Mouse (Mus musculus) spleen, postnatal 14 days (tissue): Measurements from ENCODE around the gene Guca2b.
"Not testable (repeated sequence)": the region's sequence is repeated elsewhere in the genome, so short reads cannot be mapped to it uniquely, and the experiment has no call there.

Experiments
- DNase-seq, 2 experiments: peaks; one replicate each; pipeline ENCODE4 v3.0.0; 2021 to 2022; ENCODE audit warnings: low spot score in 2 of 2

Guca2b gene

DNA sequence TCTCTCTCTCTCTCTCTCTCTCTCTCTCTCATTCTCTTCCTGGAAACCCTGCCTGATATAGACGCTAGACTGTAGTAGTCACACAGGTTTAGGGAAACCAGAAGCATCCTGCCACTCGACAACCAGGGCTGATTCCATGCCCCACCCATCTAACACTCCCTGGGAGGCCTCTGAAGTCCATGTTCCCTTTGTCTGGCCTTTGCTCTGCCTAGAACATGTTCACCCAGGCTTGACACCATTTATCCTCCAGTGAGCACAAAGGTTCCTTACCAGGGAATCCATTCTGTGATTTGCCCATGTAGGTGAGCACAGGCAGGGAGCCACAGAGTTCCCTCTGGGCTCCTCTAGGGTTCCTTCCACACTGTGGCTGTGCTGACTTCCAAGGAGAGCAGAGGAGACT is 508 bp downstream of the Guca2b start:
- no peak for DNase-seq

DNA sequence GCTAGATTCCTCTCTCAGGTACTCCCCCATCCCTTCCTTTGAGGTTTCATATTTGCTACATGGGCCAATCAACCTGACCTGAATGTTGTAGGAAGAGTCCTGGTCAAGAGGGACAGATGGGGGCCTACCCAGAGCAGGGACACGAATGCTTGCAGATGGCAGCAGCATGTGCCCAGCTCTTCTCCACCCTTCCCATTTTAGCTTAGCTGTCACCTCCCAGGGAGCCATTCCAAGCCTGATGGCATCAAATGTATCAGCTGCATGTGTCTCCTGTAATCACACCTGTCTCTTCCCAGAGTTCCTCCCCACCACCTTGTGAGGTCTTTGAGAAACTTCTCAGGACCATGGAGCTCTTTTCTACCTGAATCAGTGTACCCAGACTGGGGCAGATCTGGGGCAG is 1.7 kb downstream of the Guca2b start:
- no peak for DNase-seq

DNA sequence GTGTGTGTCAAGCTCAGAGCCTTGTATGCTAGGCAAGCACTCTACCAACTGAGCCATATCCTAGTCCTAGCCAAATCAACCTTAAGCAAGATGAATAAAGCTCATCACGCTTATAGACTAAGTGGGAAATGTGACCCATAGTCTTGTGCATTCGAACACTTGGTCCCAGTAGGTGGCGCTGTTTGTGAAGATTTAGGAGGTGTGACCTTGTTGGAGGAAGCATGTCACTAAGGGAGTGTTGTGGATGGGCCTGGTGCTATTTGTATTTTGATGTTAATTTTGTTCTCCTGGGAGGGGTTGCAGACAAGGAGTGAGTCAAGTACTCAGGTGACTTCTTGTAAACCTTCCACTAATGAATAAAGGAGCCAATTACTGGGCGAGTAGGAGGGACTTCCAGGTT is 16.1 kb downstream of the Guca2b start:
- DNase-seq = no peak

DNA sequence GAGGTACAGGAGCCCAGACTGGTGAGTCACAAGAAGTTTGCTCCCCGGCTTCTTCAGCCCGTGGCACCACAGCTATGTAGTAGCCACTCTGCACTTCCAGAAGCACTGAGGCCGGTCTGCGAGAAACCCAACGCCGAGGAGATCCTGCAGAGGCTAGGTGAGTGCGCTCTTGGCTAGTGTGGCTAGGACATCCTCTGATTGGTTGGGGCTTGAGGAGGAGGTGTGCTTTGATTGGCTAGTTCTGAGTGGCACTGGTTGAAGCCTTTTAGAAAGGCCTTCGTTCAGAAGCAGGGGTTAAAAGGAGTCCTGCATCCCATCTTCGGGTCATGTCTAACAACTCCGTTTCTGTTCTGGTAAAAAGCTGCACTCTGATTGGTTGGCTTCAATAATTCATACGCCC is 20.1 kb downstream of the Guca2b start:
- DNase-seq = no peak

DNA sequence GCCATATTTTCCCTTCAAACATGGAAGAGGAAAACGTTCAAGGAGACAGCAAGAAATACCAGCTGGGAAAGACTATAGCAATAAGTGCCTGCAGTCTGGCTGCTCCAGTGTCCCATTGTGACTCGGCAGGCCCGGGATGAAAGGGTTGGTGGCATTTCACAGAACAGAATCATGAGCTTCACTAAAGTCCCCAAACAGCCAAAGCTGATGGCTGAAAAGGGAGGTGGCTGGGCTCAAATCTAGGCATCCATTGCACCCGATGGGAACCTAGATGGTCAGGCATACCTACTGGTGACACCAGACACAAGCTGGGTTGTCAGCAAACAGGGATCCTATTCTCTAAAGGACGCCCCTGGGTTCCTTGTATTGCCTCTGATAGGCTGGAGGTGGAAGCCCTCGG is 20.8 kb downstream of the Guca2b start:
- DNase-seq = no peak

DNA sequence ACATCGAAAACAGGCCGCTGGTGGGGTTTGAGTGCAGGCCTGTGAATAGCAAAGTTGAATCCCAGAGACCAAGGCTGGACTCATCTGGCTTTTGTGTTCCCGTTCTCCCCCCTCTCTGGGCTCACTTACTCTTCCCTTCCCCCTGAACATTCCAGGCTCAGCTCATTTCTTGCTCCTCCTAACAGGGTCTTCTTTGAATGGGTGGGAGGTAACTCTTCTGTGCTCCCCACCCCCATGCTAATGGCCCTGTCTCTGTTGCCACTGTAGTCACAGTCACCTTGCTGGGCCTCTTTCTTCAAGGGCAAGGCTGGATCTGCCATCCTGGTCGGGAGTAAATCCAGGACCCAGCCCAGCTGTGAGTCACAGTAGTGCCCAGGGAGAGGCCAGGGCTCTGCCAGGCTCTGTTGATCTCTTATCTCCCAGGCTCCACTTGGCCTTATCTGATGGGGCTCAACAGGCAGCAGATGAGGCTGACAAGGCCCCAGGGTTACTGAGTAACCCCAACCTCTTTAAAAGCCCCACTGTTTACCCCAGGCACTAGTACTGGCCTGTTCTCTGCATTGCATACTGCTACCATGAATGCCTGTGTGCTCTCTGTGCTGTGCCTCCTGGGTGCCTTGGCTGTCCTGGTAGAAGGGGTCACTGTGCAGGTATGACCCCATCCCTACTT is 21.4 kb downstream of the Guca2b start, which contains the start of gene Guca2a:
TSS of gene Guca2a (plus strand) at position 529 of the 670 bp plus-strand sequence.
- DNase-seq = no peak

DNA sequence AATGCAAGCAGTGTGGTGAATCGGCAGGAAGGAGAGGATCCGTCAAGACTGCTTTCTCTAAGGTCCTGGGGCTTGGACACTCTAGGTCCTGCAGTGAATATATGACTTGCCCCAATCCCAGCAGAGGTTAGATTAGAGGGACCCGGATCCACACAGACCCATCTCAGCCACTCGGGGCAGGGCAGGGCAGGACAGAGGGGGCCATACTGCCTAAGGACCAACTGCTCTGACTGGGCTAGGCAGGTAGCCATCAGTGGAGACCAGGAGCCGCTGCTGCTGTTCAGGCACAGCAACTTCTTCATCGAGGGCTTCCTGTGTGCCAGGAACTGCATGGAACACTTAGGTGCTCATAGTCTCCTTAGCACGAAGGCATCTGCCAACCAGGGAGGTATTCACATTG is 22.0 kb downstream of the Guca2b start:
- DNase-seq = no peak

DNA sequence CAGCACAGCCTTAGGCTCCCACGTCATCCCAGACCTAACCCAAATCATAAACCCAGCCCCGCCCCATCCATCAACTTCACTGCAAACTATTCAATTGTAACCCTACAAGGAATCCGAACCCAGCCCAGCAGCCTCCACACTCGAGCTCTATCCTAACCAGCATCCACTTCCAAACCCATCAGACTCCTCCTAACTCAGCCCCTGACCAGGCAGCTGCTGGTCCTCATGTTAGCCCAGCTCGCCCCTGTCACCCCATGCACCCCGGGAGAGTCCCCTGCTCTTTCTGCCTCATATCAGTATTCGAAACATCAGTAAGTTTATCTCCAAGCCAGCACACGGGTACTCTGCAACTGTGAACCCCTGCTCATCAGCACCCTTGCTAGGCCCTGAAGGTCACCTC is 23.1 kb downstream of the Guca2b start:
- no peak for DNase-seq

DNA sequence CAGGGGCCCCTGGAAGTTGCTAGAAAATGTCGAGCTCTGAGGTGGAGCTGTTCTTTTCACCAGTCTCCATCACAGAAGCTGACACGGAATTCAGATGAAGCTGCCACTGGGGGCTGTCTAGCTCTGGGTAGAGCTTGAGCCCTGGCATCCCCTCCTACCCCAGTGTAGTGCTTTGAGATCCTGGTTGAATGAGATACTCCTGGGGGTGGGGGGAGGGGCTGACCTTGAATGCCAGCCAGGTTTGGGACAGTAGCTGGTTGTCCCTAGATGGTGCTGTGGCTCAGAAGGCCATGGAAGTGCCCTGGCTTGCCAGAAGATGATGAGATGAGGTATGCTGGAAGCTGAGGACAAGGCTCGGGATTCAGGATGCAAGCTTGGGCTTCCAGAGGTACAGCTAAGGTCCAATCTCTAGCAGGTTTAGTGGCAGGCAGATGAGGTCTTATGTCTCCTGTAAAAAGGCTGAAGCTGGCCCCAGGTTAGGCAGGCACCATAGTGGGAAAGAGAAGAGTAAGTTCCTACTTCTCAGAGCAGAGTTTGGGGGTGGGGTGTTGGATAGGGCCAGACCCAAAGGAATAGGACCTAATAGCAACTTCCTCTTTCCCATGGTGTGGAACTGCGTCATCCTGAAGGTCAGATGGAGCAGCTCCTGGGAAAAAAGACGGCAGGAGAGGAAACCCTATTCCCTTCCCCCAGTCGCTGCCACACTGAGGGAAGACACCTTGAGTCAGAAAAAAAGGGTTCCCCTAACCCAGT is 23.7 kb downstream of the Guca2b start:
- DNase-seq = no peak

DNA sequence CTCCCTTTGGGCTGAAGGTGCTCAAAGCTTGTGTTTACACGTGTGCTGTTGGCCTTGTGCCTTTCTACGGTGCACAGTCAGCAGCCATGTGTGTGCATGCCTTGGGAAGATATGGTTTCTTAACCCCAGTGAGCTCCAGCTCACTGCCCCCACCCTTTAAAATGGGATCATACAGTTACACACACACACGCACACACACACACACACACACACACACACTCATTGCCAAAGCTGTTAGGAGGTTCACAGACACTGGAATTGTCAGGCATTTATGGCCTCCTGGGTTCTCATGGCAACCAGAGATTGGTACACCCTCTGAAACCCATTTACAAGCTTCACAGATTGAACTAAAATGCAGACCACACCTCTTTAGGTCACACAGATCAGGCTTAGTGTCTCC is 24.8 kb downstream of the Guca2b start:
- no peak for DNase-seq

DNA sequence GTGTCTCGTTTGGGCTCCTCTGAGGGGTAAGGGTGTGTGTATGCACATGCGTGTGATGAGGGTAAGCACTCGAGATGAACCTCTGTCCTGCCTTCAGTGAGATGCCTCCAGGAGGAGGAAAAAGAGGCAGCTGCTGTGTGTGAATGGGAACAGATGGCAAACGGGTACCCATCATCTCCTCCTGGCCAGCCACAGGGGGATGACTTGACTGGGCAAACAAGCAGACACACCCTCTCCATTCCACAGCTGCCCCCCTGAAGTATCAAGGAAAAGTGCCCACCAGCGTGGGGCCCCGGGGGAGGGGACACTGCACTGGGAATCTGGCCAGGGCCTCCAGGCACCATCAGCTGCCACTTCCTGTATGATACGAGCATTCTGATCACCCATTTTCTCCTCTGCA is 25.4 kb downstream of the Guca2b start:
- DNase-seq = no peak

DNA sequence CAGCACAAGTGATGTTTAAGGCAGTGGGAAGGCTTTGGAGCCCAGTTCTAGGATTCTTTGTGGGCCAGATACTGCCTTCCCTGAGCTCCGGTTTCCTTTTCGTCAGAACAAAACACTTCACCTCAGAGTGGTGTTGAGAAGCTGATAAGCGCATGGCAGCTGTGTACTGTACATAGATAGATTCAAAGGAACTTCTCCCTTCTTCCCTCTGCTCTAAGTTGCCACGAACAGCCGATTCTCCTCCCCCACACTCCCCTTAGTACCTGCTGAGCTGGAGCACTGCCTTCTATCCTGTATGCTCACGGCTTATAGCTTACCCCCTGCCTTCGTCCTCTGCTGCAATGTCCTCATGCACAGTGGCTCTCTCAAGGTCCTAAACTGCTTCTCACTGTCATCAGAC is 26.0 kb downstream of the Guca2b start:
- DNase-seq = no peak

DNA sequence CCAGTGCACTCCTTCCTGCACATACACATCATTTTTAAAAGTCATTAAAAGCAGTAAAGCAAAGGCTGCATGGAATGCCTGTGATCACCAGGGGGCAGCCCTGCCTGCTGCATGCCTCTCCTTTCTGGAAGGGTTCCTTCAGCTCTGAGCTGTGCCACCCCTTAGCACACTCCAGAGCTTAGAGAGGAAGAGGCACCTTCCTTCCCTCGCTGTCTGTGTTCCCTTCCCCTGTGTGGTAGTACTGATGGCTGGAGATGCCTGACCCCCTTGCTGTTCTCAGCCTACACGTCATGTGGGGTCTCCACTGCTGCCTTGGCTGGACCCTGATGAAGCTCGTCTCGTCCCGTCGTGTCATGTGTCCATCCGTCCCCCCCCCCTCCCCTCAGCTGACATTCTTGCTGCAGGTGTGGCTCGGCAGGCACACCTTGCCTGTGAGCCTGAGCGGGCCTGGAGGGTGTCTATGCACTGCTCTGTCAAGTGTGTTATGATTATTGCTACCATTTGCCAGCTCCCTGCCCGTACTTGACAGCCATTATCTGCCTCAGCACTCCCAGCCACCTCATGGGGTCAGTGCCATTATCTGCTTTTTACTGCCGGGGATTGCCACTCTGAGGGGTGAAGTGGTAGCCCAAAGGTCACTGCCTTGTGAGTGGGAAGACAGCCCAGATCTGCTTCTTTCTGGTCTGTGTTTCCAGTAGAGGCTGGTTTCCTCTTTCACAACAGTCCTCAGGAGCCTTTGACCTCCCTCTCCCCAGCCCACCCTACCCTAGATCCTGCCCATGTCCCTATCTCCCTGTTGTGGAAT is 27.4 kb downstream of the Guca2b start:
- DNase-seq = peak in 1 of 2 experiments; percentile 27

DNA sequence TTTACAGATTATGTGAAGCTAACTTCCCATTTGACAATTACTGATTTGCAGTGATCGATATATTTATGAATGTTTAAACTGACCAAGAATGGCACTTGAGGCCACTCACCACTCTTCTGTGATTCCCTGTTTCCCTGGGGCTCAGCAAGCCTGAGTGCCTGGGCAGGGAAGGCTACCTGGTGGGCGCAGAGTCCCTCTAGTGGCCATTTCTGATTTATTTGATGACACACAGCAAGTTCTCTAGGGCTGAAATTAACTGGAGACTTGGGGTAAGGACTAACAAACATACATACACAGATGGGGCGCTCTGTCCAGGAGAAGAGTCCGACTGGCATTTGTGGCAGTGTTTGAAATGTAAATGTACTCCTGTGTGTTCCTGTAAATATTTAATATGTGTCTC is 30.4 kb downstream of the Guca2b start:
- not testable (repeated sequence) for DNase-seq

DNA sequence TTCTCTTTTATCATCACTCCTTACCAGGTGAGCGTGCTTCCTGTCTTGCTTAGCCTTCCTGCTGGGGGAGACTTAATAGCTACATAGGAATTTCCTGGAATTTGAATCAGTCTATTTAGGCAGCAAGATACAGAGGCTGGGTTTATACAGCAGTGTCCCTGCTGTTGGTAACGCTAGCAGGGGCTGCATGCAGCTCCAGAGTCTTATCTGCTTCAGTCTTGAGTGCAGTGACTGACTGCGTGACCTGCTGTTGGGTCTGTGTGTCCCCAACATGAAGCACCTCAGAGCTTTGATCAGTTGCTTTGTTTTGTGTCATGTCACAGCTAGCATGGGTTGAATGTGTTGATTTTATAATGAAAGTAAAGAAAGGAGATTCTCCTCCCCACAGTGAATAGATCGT is 31.4 kb downstream of the Guca2b start:
- DNase-seq = no peak

DNA sequence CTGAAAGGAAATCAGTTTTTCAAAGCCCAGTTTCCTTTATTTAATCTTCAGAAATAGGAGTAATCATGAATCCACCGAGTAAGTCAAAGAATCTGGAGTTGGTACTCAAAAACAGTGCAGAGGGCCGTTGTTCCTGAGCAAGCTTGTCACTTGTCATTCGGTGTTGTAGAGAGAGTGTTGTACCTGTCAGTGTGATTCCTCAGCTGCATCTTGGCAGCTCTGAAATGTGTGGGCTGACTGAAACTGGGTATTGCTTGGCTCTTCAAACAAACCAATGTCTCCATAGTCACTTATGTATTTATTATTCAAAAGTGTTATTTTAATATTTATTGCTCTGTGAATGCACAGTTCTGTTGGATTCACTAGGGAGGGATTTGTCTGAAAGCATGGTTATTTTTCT is 31.9 kb downstream of the Guca2b start:
- DNase-seq = no peak

DNA sequence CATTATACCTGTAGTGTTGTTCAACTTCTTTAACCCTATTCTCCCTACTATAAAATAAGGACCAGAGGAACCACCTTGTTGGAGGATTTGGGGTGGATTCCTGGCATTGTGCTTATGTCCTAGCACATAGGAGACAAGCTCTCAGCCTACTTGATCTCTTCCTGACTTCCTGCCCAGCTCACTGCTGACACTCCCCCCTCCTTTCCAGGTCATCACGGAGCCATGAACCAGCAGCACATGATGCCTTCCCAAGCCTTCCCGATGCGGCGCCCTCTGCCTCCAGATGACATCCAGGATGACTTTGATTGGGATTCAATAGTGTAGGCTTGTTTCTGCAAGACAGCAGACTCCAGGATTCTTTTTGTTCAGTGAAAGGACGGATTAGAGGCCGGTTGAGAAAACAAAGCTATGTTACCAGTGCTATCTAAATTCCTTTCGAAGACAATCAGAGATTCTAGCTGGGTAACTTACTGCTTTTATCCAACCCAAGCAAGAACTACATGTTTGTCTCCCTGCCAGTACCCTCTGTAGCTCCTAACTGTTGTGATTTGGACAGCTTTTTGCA is 32.6 kb downstream of the Guca2b start:
- no peak for DNase-seq

DNA sequence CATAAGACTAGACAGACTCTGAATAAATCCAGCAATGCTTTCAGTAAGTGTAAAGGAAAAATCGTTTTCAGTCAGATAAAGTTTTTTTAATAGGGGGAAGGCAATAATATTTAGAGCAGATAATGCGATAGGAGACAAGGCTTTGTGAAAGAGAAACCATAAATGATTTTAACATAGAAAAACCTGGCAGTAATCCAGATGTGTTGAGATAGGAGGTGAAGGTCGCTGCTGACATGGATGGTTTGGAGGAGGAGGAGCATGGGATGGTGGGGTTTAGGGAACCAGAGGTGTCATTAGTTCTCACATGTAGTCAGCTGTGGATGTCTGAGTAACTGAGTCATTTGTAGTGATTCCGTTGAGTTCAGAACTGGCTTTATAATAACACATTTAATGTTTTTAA is 44.0 kb downstream of the Guca2b start:
- no peak for DNase-seq

DNA sequence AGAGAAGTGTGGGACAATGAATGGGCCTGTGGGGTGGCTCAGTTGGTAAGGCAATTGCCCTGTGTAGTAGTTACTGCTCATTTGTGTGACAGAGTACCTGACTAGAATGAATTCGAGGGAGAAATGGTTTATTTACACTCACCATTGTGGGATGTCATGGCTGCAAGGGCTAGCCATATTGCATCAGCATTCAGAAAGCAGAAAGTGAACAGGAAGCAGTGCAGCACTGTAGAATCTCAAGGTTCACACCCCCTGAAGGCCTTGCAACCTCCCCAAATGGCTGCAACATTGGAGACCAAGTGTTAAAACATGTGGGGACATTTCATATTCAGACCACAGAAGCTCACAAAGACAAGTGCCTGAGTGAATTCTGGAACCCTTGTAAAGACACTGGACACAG is 44.7 kb downstream of the Guca2b start:
- DNase-seq = no peak

DNA sequence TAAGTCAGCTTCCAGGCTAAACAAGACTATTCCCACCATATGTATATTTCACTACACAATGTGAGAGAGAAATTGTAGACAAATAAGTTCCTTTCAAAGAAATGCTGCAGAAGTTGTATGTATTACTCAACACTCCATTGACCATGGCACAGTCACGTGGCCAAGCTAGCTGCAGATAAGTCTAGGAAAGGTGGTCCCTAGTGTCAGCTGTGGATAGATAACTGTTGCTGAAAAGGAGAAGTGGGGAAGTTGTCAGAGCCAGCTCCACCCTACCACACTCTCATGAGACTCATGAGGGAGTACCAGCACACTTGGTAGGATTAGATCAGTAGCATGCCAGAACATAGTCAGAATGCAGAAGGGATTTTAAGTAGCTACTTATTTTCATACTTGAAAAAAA is 49.3 kb downstream of the Guca2b start:
- no peak for DNase-seq
